ENCODE assay signal across 14 mouse cellular contexts in genomic region chr12:33455418-33455817, GRCm38 (mm10).
"Had no signal": no experiment of that assay in that cellular context is flagged by ENCODE, and none has a peak within 500 bp of the region (broad histone marks: within the 10 kb centered on the region; RNA-seq: fewer than 3 reads in every experiment).

No protein-coding gene starts in this region.

- H3K4me3 ChIP-seq: left cerebral cortex, adult 2 months; limb, embryonic 12.5 days; liver, embryonic 13.5 days; lung, embryonic 15.5 days; midbrain, embryonic 12.5 days; myocyte; neural tube, embryonic 15.5 days had no signal

- H3K9ac ChIP-seq: limb, embryonic 12.5 days; liver, embryonic 13.5 days; liver, postnatal 0 days; lung, embryonic 15.5 days; midbrain, embryonic 12.5 days; neural tube, embryonic 15.5 days had no signal

- H3K9me3 ChIP-seq: limb, embryonic 12.5 days; liver, embryonic 13.5 days; lung, embryonic 15.5 days; midbrain, embryonic 12.5 days; neural tube, embryonic 15.5 days had no signal

- H3K4me2 ChIP-seq: limb, embryonic 12.5 days; liver, embryonic 13.5 days; lung, embryonic 15.5 days; midbrain, embryonic 12.5 days; neural tube, embryonic 15.5 days had no signal

- DNase-seq: kidney, postnatal 25 days; liver; liver, embryonic 13.5 days; liver, postnatal 0 days; lung, postnatal 14 days; thymus, adult 18-20 months; thymus, postnatal 14 days had no signal

- H3K4me1 ChIP-seq: limb, embryonic 12.5 days; liver, embryonic 13.5 days; midbrain, embryonic 12.5 days; neural tube, embryonic 15.5 days had no signal

- ATAC-seq: liver, postnatal 0 days had no signal

- H3K36me3 ChIP-seq: limb, embryonic 12.5 days; liver, embryonic 13.5 days; lung, embryonic 15.5 days; midbrain, embryonic 12.5 days; neural tube, embryonic 15.5 days had no signal

- H3K27me3 ChIP-seq: limb, embryonic 12.5 days; liver, embryonic 13.5 days; lung, embryonic 15.5 days; midbrain, embryonic 12.5 days; neural tube, embryonic 15.5 days had no signal

- H3K27ac ChIP-seq: left cerebral cortex, adult 2 months; limb, embryonic 12.5 days; liver, embryonic 13.5 days; lung, embryonic 15.5 days; macrophage; midbrain, embryonic 12.5 days; neural tube, embryonic 15.5 days had no signal
